Mouse (Mus musculus) T-helper 17 cell (primary cell): ENCODE measurements around the gene Opcml.

Experiments used
- in situ Hi-C, 2 experiments: fragments of 300-600 bp; cut with MboI, MseI; formaldehyde crosslinking; loops; 1 replicate in 1 of 2; 2 replicates in 1 of 2; pipeline ENCODE4 v1.15.1; 2025; ENCODE audit warnings: high pct_unique_total_duplicates in 2 of 2

Opcml gene

DNA sequence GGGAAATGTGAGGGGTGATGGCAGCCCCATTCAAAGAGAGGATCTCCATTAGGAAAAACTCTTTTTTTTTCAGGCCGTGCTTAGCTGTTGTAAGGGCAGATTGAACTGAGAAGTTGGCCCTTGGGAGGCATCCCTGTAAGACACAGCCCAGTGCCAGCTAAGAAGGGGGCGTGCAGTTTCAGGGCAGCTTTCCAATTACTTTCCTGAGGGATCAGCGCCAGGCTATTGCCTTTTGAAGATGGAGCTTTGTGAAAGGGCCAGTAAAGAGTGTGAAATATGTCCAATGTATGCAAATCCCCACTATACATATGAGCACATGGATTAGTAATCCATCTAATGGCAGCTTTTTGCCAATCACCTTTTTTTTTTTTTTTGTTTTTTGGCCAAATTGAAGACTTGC is 358.9 kb downstream of the Opcml start:
- in situ Hi-C loops, result no loop called here

DNA sequence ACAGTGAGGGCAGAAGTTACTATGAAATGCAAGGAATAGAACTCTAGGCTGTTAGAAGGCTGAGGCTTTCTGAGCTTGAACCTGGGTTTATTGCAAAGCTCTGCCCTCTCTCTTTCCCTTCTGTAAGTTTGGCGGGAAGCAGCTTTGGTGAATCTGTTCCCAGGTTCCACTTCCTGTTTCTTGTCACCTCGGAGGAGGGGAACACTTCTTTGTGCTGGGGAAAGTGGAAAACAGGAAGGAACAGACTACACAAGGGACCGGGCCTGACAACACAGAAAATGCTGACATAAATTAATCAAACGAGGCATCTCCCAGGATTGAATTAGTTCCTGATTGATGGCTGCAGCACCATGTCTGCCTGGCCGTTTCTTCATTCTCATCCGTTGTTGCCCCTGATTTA is 363.2 kb downstream of the Opcml start:
- in situ Hi-C loops, result no loop called here

DNA sequence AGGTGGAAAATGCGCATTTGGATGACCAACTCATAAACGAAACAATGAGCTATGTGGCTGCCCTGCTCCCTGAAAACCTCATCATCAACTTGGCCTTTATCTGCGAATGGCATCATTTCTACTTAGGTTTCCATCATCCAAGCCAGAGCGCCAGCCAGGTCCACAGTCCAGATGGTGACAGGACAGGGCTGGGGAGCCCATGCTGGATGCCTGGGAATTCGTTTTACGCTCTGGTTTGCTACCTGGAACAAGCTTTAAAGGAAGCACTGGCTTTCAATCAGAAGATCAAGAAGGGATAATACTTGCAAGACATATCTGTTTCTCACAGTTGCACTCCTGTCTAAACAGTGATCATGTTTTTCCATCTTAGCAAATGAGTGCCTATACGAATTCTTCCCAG is 366.5 kb downstream of the Opcml start:
- in situ Hi-C loops, result no loop called here

GRCm38 (mm10) chr9:28160953-28161352 is 370.4 kb downstream of the Opcml start:
- in situ Hi-C loops, result loop anchor here in 1 of 2 experiments (10.0 kb wide), 1 partner anchor 1836 kb away; no protein-coding TSS in a partner anchor

GRCm38 (mm10) chr9:28163946-28164345 is 373.4 kb downstream of the Opcml start:
- in situ Hi-C loops, result loop anchor here in 1 of 2 experiments (10.0 kb wide), 1 partner anchor 1839 kb away; no protein-coding TSS in a partner anchor

- in situ Hi-C loops, result no loop called here
Measured at GRCm38 (mm10) chr9:28171890-28172289, 381.3 kb downstream of the Opcml start.

GRCm38 (mm10) chr9:28177052-28177451 is 386.5 kb downstream of the Opcml start:
- in situ Hi-C loops, result no loop called here

DNA sequence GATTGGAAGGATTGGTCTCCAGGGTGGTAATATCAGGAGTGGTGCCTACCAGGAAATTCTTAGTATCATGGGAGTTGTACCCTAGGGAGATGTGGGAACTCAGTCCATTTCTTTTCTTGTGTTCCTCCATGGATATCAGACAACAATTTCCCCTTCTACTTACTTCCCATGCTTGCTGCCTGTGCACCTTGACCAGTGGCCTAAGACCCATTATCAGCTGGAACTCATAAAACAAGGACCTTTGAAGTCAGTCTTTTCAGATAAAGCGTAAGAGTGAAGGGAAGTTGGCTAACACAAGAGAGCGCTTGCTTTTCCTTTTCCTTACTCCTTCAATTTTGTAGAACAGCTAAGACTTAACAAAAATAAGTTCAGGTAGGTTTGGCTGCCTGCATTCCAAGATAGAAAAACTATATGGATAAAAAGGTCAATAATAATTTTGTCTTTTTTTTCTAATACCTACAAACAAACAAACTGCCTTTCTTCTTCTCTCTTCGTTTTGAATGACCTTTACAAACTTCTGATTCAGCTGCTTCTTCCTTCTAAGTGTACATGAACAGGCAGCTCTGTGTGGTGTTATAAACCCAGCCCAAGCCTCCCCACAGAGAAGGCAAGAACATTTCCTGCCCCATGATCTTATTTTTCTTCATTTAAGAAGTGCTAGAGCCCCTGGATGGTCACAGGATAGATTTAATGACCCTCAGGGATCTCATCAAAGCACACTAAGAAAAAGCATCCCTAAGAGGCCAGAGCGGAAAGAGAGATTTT is 387.7 kb downstream of the Opcml start:
- in situ Hi-C loops, result no loop called here

DNA sequence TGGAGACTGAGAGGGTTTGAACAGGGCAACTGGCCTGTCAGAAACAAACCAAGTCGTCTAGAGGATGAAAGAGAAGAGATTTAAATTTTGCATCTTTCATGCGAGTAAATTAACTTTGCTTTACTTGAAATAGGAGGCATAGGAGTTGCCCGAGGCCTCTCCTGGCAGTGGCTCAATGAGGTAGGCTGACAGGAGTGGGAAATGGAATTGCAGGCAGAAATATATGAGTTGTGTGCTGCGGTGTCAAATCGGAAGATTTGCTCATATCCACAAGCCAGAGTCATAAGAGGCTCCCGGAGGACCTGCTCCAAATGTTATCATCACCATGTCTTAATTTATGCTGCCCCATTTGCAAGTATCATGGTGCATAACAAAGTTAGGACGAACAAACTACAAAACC is 391.3 kb downstream of the Opcml start:
- in situ Hi-C loops, result no loop called here

- in situ Hi-C loops, result no loop called here
Measured at GRCm38 (mm10) chr9:28190226-28190625, 399.7 kb downstream of the Opcml start.

- in situ Hi-C loops, result no loop called here
Measured at GRCm38 (mm10) chr9:28190751-28191150, 400.2 kb downstream of the Opcml start.

DNA sequence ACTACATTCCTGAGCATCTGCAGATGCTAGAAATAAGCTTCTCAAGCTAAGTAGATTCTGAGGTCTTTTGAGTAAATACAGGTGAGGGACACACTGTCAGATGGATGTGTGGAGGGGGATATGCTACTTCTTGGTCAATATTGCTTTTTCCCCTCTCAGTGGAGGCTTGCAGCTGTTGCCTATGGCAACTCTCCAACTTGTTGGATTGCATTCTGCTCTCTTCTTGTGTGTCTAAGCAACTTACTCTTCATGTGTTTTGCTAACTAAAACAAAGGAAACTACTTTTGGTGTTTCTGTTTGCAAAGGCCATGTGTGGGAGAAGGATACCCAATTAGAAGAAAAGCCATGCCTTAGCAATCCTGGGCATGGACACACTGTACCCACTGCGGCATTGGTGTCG is 406.0 kb downstream of the Opcml start:
- in situ Hi-C loops, result no loop called here

- in situ Hi-C loops, result no loop called here
Measured at GRCm38 (mm10) chr9:28197061-28197460, 406.5 kb downstream of the Opcml start.

DNA sequence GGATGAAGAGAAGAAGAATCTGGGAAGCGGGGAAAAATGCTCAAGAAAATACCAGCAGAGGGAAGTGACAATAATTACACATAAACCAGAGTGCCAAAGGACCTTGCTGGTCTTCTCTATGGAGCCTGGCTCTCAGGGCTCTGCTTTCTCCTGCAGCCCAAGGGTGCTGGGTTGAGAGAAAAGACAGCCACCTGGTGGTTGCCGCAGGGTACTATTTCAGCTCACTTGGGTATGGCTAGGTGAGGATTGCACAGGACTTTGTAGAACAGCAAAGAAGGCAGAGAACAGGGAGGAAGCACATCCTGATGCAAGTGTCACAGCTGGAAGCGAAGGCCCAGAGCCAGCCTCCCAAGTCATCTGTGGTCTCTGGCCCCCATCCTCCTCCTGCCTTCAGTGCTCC is 407.1 kb downstream of the Opcml start:
- in situ Hi-C loops, result no loop called here

DNA sequence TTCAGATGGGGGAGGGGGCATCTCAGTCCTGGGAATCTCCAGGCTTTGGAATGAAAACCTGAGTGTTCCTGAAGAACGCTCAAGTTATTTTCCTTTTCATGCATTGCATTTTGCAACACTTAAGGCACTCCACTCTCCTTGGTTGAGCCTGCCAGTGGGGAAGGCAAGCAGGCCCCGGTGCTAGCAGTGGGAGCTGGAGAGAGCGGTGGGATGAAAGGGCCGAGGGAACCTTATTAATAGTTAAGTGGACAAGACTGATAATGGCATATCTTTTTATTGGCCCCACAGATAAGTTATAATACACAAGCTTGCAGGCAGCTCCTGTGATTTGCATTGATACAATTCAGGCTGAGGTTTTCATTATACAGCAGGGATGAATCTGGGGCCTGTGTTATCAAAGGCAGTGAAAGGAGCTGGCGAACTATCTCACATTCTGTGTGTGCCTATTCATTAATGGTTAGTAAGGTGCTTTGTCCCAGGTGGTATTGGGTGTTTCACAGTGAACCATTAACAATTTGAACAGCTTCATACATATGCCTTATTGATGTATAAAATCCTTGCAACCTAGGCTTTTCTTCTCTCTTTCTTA is 407.6 kb downstream of the Opcml start:
- in situ Hi-C loops, result no loop called here

GRCm38 (mm10) chr9:28207441-28207840 is 416.9 kb downstream of the Opcml start:
- in situ Hi-C loops, result no loop called here

DNA sequence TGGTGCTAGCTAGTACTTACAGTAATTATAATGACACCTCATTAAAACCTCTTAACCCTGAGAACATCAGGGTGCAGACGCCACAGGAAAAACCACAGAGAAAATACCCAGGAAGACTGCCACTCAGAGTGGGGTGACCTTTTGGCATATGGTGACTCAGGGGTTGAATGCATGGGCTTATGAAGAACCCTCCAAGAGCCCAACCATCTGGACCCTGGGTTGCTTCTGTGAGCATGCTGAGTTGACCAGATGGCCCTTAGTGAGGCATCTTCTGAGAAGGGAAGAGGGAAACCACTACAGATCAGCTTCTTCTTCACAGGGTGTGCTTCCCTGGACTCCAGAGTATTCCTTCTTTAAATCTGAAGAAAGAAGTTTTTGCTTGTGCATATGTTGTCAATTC is 418.1 kb downstream of the Opcml start:
- in situ Hi-C loops, result no loop called here

GRCm38 (mm10) chr9:28211877-28212276 is 421.3 kb downstream of the Opcml start:
- in situ Hi-C loops, result loop anchor here in 1 of 2 experiments (5.0 kb wide), 1 partner anchor 85 kb away; no protein-coding TSS in a partner anchor

DNA sequence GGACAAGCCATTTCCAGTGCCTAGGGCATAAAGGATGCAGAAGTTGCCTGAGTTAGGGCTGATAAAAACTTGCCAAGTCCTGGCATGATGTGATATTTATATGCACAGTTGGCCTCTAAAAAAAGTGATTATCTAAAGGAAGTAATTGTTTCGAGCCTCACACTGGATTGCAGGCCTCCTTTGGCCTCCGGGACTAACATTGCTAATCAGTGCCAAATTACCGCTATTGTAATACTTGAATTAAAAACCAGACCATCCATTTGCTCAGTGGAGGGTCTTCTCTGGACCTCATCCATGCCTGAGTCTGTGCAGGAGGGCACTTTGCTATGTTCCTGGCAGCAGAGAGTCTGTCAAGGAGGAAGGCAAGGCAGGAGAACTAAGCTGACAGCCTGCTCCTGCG is 423.3 kb downstream of the Opcml start:
- in situ Hi-C loops, result loop anchor here in 1 of 2 experiments (5.0 kb wide), 1 partner anchor 87 kb away; no protein-coding TSS in a partner anchor

- in situ Hi-C loops, result no loop called here
Measured at GRCm38 (mm10) chr9:28218026-28218646, 427.6 kb downstream of the Opcml start.

- in situ Hi-C loops, result no loop called here
Measured at GRCm38 (mm10) chr9:28222726-28223125, 432.2 kb downstream of the Opcml start.

DNA sequence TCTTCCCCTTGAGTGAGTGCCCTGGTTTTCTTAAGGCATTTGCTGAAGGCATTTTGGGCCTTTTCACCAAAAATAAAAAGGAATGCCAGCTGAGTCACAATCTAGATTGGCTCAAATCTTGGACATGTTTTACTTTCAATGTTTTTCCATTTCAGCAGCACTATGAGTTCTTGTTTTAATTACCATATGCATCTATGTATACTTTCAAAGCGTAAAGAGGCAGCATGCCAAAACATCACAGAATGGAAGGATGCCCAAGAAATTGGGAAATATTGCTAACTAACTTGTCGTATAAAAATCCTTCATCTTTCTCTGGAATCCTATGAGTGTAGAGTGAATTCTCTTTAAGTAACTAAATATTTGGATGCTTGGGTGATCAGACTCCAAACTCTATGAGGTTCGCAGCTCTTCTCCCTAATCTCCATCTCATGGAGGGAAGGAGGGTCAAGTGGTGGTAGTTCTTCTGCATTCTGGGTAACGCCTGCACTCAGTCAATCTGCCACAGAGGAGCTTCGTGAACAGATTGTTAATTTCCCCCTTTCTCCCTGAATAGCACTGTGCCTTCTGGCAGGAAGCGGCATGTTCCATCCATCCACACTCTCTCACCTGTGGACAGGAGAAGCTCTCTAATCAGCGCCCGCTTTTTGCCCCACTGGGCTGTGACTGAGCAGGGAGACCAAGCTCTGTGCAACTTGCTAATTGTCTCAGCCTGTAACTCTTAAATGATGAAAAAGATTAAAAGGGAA is 435.4 kb downstream of the Opcml start:
- in situ Hi-C loops, result no loop called here
